Mouse (Mus musculus) adrenal gland, adult 8-10 months (tissue): ENCODE results near the gene Bloc1s5. TPM values are rescaled to one million over a fixed set of nuclear protein-coding genes. Genes with fewer than 3 reads are reported as not detected.

Experiments
- DNase-seq: peaks from one replicate; pipeline ENCODE4 v3.0.0; 2022
- total RNA-seq, 4 experiments: library from RNA; stranded (reverse); gene quantifications; 2 replicates each; pipeline ENCODE4 v1.2.4; 2022

Gene Bloc1s5
- total RNA-seq, 4 experiments from 2014 or later: 23.9 to 32.4 (median 24.1) TPM

DNA sequence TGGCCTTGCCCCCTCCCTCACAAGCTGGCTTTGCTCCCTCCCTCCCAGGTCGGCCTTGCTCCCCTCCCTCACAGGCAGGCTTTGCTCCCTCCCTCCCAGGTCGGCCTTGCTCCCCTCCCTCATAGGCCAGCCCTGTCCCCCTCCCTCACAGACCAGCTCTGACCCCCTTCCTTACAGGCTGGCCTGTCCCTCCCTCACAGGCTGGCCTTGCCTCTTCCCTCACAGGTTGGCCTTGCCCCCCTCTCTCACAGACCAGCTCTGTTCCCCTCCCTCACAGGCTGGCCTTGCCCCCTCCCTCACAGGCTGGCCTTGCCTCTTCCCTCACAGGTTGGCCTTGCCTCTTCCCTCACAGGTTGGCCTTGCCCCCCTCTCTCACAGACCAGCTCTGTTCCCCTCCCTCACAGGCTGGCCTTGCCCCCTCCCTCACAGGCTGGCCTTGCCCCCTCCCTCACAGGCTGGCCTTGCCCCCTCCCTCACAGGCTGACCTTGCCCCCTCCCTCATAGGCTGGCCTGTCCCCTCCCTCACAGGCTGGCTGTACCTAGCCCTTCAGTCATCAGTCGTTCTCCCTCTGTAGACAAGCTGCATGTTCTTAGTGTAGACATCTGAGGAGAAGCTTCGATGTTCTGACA, 16.8 kb downstream of the Bloc1s5 start:
- peak; percentile 88 for DNase-seq

DNA sequence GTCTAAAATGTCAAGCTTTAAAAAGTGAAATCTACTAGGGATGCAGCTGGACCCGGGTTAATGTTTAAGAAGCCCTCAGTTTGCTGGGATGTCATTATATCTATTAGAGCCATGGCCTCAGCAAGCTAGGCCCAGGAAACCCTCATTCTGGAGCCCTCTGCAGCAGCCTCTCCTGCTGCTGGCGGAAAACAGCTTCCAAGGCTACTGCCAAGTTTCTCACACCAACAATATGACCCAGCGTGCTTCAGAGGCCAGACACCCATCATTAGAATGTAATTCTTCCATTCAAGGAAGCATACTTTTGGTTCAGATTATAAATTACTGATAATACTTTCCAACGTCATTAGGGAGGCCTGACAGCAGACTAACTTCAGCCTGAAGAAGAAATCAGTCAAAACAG, 18.0 kb downstream of the Bloc1s5 start:
- DNase-seq: no peak

DNA sequence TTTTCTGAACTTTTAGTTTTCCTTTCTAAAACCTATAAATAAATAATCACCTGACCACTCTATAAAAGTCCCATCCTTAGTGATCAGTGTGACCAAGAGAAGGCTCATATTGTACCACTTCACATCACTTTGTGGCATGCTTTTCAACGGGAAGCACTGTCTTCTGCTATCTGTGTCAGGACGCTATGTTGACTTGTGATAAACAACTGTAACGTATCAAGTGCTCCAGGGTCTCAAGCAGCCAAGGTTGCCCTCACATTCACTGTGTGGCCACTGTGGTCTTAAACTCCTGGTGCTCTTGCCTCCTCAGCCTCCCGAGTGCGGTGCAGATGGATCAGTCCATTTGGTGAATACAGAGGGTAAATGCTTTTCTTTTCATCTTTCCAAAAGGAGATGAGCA, 19.3 kb downstream of the Bloc1s5 start:
- no peak for DNase-seq

DNA sequence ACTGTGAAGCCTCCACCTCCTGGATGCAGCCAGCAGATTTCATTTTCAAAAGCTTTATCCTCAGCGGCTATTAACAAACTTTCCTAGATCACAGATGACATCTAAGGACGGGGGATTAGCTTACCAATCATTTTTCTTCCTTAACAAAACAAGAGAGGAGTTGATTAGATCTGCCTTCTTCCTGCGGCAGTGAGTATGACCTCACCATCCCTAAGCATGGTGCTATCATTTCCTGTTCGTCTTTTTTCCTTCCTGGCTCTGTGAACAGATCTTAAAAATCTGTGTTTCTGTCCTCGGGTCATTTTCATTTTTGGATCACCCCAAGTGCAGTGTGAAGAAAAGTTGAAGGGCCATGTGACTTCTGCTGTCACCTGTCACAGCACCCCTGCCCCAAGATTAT, 20.6 kb downstream of the Bloc1s5 start:
- no peak for DNase-seq

DNA sequence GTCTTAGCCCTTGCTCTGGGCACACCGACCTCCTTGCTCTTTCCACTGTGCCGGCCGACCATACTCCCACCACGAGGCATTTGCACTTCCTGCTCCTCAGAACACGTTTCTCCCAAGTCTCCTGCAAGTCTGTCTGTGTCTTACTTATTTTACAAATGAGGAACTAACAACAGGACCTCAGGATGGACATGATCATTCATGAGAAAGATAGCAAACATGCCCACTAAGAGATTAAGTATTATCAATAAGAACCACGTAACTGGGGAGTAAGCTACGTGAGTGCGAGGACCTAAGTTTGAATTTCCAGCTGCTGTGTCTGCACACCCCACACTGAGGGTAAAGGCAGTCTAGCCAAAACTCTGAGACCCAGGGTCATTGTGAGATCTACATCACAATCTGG, 21.3 kb downstream of the Bloc1s5 start:
- no peak for DNase-seq

DNA sequence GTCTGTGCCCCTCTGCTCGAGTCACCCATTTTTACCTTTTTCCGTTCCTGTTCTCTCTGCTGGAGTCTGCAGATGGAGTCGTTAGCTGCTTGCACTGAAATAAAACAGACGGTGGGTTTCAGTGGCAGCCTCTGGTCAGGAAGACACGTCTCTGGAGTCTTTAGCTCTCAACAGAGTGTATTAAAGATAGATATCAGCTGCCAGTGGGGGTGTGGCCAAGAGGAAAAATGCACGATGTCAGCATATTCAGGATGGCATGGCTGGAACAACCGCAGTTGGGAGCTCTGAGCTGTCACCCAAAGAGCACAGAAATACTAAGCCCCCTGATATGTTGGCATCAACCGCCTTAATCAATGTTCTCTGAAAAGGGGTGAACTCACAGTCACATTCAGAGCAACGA, 22.3 kb downstream of the Bloc1s5 start:
- no peak for DNase-seq

DNA sequence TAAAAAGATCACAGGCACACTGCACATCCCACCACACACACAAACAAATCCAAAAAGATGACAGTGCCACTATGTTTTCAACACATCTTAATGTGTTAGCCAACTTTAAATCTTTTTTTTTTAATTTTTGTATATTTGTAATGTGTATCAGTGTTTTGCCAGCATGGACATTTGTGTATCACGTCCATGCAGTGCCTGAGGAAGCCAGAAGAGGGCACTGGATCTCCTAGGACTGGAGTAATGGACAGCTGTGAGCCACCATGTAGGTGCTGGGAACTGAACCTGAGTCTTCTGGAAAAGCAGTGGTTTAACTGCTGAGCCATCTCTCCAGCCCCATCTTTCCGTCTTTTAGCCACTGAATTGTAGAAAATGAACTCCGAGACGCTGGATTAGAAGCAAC, 22.7 kb downstream of the Bloc1s5 start:
- no peak for DNase-seq

DNA sequence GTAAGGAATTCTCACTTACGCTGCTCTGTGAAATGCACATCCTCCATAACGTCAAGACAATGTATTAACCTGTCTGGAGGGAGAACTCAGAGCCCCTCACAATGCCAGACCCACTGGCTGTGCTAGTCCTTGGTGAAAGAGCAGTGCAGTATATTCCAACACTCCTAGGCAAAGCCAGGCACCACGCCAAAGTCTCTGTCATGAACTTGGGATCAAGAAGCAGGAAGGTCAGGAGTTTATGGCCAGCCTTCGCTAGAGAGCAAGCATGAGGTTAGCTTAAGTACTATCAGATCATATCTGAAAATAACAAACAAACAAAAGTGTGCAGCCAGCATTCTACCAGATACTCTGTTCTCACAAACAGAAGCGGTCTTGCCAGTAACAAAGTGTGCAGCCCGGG, 24.6 kb downstream of the Bloc1s5 start:
- peak; percentile 83 for DNase-seq

DNA sequence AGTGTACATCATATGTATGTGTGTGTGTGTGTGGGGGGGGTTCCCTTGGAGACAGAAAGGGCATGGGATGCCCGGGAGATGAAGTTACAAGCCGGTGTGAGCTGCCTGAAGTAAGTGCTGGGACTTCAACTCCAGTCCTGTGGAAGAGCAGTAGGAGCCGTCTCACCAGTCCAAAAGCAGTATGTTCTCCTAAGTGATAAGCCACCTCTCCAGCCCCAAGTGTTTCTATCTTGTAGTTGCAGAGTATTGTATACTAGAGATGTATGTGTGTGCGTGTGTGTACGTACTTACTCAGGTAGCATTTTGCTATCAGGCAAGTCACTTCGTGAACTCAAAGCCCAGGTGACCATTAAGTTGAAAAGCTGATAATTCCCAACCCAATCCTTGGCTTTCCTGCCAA, 27.8 kb downstream of the Bloc1s5 start:
- no peak for DNase-seq

DNA sequence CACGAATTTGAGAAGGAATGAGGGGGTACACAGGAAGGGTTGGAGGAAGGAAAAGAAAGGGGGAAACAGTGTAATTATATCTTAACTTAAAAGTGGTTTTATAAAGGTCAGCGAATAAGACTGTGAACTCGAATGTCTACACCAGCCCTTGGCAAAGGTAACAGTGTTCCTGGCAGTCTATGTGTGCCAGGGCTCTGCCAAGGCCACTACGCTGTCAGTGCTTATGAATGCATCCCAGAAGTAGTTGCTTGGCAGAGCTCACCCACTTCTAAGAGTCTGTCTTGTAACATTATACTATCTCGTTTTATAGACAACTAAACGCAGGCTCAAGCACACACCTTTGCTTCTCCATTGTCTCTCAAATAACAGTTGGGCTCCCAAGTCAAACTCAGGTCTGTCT, 29.6 kb downstream of the Bloc1s5 start:
- DNase-seq: peak; percentile 74

DNA sequence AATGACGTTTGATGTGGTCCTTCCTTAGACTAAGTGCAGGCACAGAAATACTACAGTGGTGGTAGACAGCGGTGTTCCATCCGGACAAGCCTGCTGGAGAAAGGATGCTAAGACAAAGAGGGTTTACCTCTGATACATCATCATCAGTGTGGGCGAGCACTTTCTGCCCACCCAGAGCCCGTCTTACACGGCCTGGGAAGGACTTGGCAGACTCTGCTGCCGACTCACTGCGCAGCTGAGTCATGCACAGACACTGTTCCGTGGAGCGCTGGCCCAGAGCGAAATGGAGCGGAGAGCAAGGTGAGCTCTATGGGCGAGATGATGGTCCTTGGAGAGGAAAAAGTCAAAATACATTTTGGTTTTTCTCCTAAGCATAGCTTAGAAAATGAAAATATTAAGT, 31.9 kb downstream of the Bloc1s5 start:
- DNase-seq: peak; percentile 60

DNA sequence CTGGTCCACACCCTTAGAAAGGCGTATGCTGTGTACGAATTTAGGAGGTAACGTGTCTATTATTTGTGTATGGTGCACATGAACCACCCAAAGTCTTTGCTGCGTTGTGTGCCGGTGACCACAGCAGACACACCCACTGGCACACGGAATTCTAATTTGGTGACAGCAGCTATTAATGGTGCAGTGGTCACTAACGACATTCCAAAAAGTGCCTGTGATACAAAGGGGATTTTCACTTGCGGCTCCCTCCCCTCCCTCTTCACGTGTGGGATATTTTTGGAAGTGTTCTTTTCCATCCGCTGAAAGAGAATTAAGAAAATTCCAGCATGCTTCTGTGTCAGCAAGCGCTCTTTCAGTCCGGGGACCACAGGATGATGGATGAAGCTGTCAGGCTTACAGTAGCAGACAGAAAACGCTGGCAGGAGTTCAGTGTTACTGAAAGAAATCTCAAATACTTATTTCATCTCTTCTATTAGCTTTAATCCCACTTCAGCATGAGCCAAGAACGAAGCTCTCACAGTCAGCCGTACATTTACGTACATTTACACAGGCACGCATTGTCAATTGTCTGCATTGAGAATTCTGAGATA, 32.6 kb downstream of the Bloc1s5 start:
- no peak for DNase-seq

DNA sequence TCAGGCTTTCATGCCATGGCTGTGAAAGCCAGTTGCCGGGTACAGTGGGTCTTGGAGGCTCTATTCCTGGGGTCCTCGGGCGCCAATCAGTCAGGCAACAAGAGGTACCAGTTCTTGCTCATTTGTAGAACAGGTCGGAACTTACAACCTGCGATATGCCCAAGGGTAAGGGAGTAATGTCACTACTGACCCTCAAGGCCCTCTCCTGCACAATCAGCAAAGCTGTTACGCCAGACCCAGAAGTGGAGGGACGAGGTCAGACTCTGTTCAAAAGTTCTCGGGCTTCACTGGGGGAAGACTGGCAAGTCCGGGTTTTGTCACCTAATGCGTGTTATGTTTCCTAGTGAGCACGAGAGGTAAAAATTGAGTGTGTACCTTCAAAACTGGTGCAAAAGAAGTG, 34.1 kb downstream of the Bloc1s5 start:
- DNase-seq: no peak

DNA sequence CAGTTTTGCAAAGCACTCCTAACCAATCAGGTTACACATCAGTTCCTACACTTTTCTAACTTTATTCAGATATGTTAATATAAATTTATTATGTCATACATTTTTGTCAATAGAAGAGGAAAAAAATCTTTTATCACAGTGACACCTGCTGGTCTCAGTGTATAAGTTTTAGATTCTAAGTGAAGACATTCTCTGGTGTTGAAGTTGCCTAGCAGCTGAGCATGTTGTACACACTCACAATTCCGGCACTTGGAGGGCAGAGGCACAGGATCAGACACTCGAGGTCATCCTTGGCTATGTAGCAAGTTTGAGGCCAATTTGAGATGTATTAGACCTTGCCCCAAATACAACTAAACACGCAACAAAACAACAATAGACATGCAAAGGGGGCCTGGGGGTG, 37.8 kb downstream of the Bloc1s5 start:
- no peak for DNase-seq

DNA sequence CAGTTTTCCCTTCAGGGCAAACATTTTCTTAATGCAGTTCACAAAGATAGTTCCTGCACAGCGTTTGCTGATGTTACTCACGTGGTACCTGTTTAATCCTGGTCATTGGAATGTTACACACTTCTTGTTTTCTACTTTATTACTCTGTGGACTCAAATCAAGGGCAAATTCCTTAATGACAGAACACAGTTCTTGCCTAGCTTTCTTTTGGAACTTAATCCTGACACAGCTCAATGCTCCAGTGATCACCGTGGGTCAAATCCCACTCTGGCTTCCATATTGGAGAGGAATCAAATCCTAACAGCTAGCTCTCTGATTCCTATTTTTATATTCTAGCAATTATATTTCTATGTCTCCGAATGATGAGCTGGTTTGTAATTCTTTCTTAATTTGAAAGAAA, 38.4 kb downstream of the Bloc1s5 start:
- no peak for DNase-seq

DNA sequence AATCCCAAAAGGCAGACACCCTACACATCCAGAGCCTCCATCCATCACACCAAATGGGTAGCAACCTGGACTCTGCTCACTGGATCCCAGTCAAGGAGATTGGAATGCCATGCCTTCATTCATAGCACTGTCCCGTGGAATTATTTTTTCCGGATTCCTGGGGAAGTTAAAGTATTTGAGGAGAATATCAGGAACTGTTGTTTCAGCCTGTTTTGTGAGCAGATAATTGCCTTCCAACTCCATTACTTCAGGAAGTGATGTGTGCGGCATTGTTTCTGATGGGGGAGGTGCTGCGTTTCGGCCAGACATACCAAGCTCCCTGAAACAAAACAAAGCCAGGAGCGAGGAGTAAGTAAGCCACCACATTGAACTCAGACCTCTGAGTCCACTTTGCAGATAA, 41.8 kb downstream of the Bloc1s5 start:
- DNase-seq: no peak

DNA sequence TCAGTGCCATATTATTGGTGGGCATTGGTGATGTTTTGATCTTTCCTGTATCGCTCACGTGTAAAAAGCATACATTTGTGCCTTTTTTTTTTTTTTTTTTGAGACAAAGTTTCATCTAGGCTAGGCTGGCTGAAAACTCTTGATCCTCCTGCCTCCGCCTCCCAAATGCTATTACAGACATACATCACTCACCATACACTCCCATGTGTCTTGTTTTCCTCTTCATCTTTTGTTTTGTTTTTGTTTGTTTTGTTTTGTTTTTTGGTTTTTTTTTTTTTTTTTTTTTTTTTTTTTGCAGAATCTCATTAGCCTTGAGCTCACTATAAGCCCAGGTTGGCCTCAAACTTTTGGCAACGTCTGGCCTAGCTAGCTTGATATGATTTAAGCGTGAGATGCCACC, 47.6 kb downstream of the Bloc1s5 start:
- DNase-seq: no peak

DNA sequence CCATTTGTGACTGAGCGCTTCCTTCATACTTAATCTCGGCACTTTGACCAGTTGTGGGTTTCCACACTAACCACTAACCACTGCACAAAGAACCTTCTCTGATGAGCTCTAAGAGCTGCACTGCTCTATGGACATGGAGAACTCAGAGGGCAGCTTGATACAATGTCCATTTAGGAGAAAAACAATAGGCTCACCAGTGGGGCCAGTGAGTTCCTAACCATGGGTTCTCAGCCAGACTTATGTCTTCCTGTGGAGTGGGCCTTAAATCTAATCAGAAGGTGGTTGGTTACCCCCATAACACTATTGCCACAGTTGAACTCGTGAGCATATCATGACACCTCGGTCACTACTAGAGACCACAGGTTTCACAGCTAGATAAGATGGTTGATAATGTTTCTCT, 48.5 kb downstream of the Bloc1s5 start:
- DNase-seq: no peak

DNA sequence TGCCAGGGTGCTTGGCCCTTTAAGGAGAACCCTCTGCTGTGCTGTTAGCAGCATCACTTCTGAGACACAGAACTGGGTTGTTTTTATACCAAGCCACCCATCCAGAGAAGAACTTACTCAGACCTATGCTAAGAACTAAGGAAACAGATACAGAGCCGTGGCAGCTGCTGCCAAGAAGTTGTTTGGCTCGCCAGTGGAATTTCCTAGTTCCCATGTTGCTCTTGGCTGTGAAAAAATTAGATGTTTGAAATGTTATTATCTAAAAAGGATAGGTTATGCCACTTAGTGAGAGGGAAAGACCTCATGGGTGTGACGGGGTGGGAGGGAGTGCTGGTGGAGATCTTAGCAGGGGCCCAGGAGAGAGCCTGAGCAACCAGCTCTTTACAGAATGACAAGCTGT, 52.1 kb downstream of the Bloc1s5 start:
- DNase-seq: no peak

DNA sequence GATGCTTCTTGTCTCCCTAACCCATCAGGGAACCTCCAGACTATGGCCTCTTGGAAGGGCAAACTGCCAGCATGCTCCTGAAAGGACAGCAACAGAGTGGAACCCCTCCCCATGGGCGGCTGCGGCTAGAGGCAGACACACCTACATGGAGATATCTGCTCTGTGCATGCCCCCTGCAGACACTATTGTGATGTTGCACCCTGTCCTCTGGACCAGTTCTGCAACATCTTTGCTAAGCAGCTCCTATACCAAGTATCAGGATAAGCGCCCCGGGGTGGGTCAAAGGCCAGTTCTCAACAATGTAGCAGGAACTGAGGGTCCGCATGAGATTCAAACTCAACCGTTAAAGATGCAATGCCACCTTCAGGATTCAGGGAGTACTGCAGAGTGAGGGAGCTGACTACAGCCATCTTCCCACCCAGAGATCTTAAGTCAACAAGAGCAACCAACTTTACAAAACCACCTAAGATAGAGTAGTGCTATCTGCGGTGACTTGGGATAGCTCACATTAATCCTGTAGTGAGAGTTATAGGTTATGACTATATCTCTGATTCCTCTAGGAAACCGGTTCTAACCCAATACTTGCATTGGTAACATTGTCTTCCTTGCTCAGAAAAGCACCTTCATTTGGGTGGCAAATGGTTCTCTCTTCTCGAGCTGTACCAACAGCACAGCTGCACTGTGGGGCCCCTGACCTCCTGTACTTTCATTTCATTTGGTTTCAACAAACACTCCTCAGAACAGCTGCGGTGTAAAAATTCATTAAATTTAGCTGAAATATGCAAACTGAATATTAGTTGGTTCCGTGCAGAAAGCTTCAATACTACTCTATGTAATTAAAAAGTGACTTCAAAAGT, 54.1 kb downstream of the Bloc1s5 start:
- peak; percentile 63 for DNase-seq

DNA sequence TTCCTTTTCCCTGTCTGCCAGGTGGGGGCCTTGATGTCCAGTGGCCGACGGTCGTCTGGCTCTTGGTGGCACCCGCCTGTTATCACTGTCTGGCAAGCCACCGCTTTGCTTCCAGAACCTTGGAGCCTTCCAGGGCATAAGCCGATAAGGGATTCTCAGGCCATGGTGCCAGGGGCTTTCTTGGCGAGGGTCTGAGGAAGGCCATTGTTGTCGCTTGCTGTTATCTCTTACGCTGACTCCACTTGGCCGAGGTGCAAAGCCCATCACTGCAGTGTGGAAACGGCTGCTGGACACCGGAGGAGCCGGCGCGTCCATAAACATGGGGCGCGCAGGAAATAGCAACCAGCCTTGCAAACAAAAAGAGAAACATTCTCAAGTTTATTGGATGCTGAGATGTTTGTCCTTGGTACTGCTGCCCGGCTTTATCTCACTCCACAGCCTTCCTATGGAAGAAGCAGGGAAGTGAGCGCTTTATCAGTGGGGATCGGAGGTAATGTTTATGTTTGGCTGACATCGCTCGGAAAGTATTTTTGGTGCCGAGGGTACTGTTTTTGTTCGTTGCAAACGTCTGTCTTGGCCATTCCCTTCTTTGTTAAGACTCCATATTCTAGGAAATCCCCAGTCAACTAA, 54.8 kb downstream of the Bloc1s5 start:
- no peak for DNase-seq

DNA sequence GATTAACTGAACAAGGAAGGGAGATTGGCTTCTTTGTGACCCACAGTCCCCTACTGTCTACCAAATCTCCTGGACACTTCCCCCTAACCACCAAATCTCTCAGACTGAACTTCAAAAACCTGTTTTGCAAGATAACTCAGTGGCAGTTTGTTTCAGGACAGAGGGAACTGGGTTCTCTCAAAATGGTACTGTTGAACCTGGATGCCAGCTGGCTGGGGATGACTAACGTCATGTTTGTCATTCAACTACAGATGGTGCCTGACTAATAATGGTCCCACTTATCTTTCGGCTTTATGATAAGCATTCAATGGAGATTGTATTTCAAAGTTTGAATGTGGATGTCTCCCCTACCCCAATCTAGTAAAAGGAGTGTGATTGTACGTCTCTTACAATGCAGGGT, 60.2 kb downstream of the Bloc1s5 start:
- DNase-seq: no peak

DNA sequence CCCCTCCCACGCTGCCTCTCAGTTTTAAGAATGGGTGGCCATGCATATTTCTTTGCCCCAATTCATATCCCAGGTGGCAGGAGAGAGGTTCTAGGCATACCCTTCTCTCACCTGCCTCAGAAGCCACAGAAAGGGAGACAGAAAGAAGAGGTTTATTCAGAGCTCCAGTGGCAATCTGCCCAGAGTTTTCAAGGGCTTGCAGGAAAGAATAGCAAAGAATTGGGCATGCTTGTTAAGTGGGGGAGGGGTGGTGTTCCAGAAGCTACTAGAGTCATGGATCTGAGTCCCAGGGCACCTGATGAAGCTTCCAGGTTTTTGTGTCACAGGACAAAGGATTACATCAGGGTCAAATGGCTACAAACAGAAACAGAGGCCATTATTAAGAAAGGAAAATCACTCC, 61.6 kb downstream of the Bloc1s5 start:
- peak; percentile 18 for DNase-seq

DNA sequence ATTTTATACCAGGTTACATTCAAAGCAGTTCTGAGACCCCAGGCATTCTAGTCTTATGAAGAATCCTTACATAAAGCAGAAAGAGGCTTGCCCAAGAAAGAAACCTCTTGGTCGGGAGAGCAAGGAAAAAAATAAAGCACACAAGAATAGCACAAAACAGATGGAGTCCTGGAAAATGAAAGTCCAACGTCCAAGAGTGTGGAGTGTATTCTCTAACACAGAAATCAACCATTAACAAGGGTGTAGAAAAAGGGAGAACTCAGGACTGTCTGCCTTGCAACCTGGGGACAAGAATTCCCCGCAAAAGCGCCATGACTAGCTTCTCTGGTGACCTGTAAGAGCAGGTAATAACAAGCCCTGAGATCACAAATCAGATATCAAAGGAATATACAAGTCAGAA, 69.7 kb downstream of the Bloc1s5 start:
- DNase-seq: no peak
